Mouse (Mus musculus) stomach, postnatal 0 days (tissue): ENCODE measurements around the gene Acaca.

Experiments
- CTCF ChIP-seq: IDR thresholded peaks from 2 replicates; pipeline ENCODE4 v1.5.1; 2016; ENCODE audit warnings: antibody characterized with exemption, low read depth, mild to moderate bottlenecking, moderate library complexity
- EP300 ChIP-seq: optimal IDR thresholded peaks from 2 replicates; pipeline ENCODE3; 2016; ENCODE audit warnings: antibody characterized with exemption

- TF ChIP-seq CTCF (no peak), EP300 (no peak)
Observed at GRCm38 (mm10) chr11:84181286-84181685, 51.8 kb downstream of the Acaca start.
